Comparison of ENCODE assay signal across 9 mouse cellular contexts in genomic region chr10:23777288-23777945, GRCm38 (mm10). TPM values are rescaled to one million over a fixed set of nuclear protein-coding genes. Genes with fewer than 3 reads are reported as not detected.
A peak's percentile ranks its signal among the peaks of the same experiment; 100 is the strongest.
DNase-seq lines count a peak whose midpoint lies in the region; ATAC-seq and TF ChIP-seq lines count a peak whose summit lies in the region.
"Had no signal": no experiment of that assay in that cellular context is flagged by ENCODE, and none has a peak within 500 bp of the region (broad histone marks: within the 10 kb centered on the region; RNA-seq: fewer than 3 reads in every experiment).

No protein-coding gene starts in this region.

- H3K4me3 ChIP-seq in midbrain, embryonic 11.5 days (ENCODE audit: low read depth, low read length): no peak overlapping the region
- no peak overlapping the region for H3K4me3 ChIP-seq in midbrain, embryonic 10.5 days
- H3K4me3 ChIP-seq in hindbrain, embryonic 14.5 days (replicated peaks; ENCODE audit: low read length): no peak overlapping the region
- H3K4me3 ChIP-seq in small intestine, adult 2 months (ENCODE audit: low read depth, low read length): no peak overlapping the region

- no peak for TF ChIP-seq POLR2A in small intestine, adult 2 months (IDR thresholded peaks at IDR 0.05; ENCODE audit: low read depth, low read length)

- peak; percentile 51 for DNase-seq in embryo, embryonic 10 days (ENCODE audit: low spot score)
- no peak for DNase-seq in embryo, embryonic 10.5 days (ENCODE audit: low spot score)
- DNase-seq in midbrain, embryonic 11.5 days (ENCODE audit: low spot score, missing footprints): no peak
- no peak for DNase-seq in midbrain, embryonic 10.5 days (ENCODE audit: low spot score)
- peak; percentile 60 for DNase-seq in hindbrain, embryonic 14.5 days (ENCODE audit: low spot score)
- DNase-seq in adrenal gland, adult 2 months: no peak
- no peak for DNase-seq in right cerebral cortex, adult 2 months (ENCODE audit: low spot score in 2 of 2)
- DNase-seq: layer of hippocampus, adult 9-11 months had no signal

- ATAC-seq in midbrain, embryonic 11.5 days (ENCODE audit: low FRiP score): peak; percentile 75
- ATAC-seq in hindbrain, embryonic 14.5 days (ENCODE audit: low FRiP score): peak; percentile 52; the same call in 1 of the 2 replicates

- H3K4me1 ChIP-seq in midbrain, embryonic 11.5 days (ENCODE audit: control insufficient read depth, insufficient read depth, low read length): no peaks in the 10 kb centered on the region
- no peaks in the 10 kb centered on the region for H3K4me1 ChIP-seq in midbrain, embryonic 10.5 days
- H3K4me1 ChIP-seq in hindbrain, embryonic 14.5 days (replicated peaks; ENCODE audit: control insufficient read depth, insufficient read depth, low read length): no peaks in the 10 kb centered on the region
- no peaks in the 10 kb centered on the region for H3K4me1 ChIP-seq in small intestine, adult 2 months (ENCODE audit: control insufficient read depth, insufficient read depth, insufficient read length, low read length)

- no peaks in the 10 kb centered on the region for H3K9me3 ChIP-seq in midbrain, embryonic 11.5 days (ENCODE audit: control insufficient read depth, low read length)
- H3K9me3 ChIP-seq in midbrain, embryonic 10.5 days (replicated peaks): no peaks in the 10 kb centered on the region
- H3K9me3 ChIP-seq in hindbrain, embryonic 14.5 days (ENCODE audit: control insufficient read depth, low read length): no peaks in the 10 kb centered on the region

- no peak overlapping the region for H3K27ac ChIP-seq in midbrain, embryonic 11.5 days (ENCODE audit: low read depth, low read length)
- no peak overlapping the region for H3K27ac ChIP-seq in midbrain, embryonic 10.5 days (replicated peaks)
- H3K27ac ChIP-seq in hindbrain, embryonic 14.5 days: no peak overlapping the region
- H3K27ac ChIP-seq in small intestine, adult 2 months (ENCODE audit: insufficient read depth, low read depth, low read length): no peak overlapping the region

- TF ChIP-seq CTCF in small intestine, adult 2 months (IDR thresholded peaks at IDR 0.05; ENCODE audit: extremely low read depth, insufficient read length, insufficient replicate concordance, low read depth, low read length): peak; percentile 45; the same call in 1 of the 2 replicates

- H3K27me3 ChIP-seq in midbrain, embryonic 11.5 days (ENCODE audit: control insufficient read depth, insufficient read depth, low read length): no peaks in the 10 kb centered on the region
- no peaks in the 10 kb centered on the region for H3K27me3 ChIP-seq in midbrain, embryonic 10.5 days (ENCODE audit: low read depth, poor library complexity, severe bottlenecking)
- H3K27me3 ChIP-seq in hindbrain, embryonic 14.5 days (ENCODE audit: control insufficient read depth, insufficient read depth, low read length): no peaks in the 10 kb centered on the region
- no peaks in the 10 kb centered on the region for H3K27me3 ChIP-seq in small intestine, adult 2 months (ENCODE audit: control insufficient read depth, insufficient read depth, low read length)

- no peak overlapping the region for H3K4me2 ChIP-seq in midbrain, embryonic 11.5 days
- H3K4me2 ChIP-seq in hindbrain, embryonic 14.5 days (replicated peaks): no peak overlapping the region

- WGBS in midbrain, embryonic 11.5 days: 39% methylated on average over 5 of the region's 5 CpGs
- 32% methylated on average over 5 of the region's 5 CpGs for WGBS in midbrain, embryonic 10.5 days
- WGBS in hindbrain, embryonic 14.5 days: 34% methylated on average over 5 of the region's 5 CpGs
- 35% methylated on average over 5 of the region's 5 CpGs for WGBS in small intestine, adult 2 months

- H3K36me3 ChIP-seq in midbrain, embryonic 11.5 days (ENCODE audit: control insufficient read depth, insufficient read depth, low read length): no peaks in the 10 kb centered on the region; the same call in 1 of the 2 replicates
- peaks cover 22% of the 10 kb centered on the region for H3K36me3 ChIP-seq in midbrain, embryonic 10.5 days
- H3K36me3 ChIP-seq in hindbrain, embryonic 14.5 days (replicated peaks; ENCODE audit: control insufficient read depth, insufficient read depth): peaks cover 29% of the 10 kb centered on the region
- H3K36me3 ChIP-seq in small intestine, adult 2 months (ENCODE audit: control insufficient read depth, insufficient read depth, low read length): no peaks in the 10 kb centered on the region

- H3K9ac ChIP-seq in midbrain, embryonic 11.5 days (ENCODE audit: low read length): no peak overlapping the region
- no peak overlapping the region for H3K9ac ChIP-seq in hindbrain, embryonic 14.5 days

RNA-seq across cellular contexts. Expression of gene Rps12, which starts 9.7 kb away (rescaled TPM):
- polyA plus RNA-seq in midbrain, embryonic 11.5 days (2014; fragmentation: Nextera tagmentation; extraction: Ambion mirVana): 118 and 132 TPM in 2 replicates
- 112 and 145 TPM in 2 replicates for polyA plus RNA-seq in midbrain, embryonic 10.5 days (2016; fragmentation: Nextera tagmentation; extraction: Ambion mirVana)
- 114 and 132 TPM in 2 replicates for polyA plus RNA-seq in hindbrain, embryonic 14.5 days (2014; fragmentation: Nextera tagmentation; extraction: Ambion mirVana)
- 1,264 and 1,580 TPM in 2 replicates for polyA plus RNA-seq in small intestine, adult 2 months (2012; rRNA removed)
- total RNA-seq in adrenal gland, adult 2 months (2021): 100 to 1,000 TPM; 531 to 586 TPM
- polyA plus RNA-seq in adrenal gland, adult 2 months (2012; rRNA removed): 612 and 712 TPM in 2 replicates

RNA-seq across cellular contexts. Expression of gene Slc18b1, which starts 19.4 kb away (rescaled TPM):
- 14.5 and 16.6 TPM in 2 replicates for polyA plus RNA-seq in midbrain, embryonic 11.5 days (2014; fragmentation: Nextera tagmentation; extraction: Ambion mirVana)
- polyA plus RNA-seq in midbrain, embryonic 10.5 days (2016; fragmentation: Nextera tagmentation; extraction: Ambion mirVana): 10.4 and 12.2 TPM in 2 replicates
- 22.6 and 25.5 TPM in 2 replicates for polyA plus RNA-seq in hindbrain, embryonic 14.5 days (2014; fragmentation: Nextera tagmentation; extraction: Ambion mirVana)
- 9.5 and 16.6 TPM in 2 replicates for polyA plus RNA-seq in small intestine, adult 2 months (2012; rRNA removed)
- total RNA-seq in adrenal gland, adult 2 months (2021): 10 to 100 TPM; 24.6 to 37.9 TPM
- polyA plus RNA-seq in adrenal gland, adult 2 months (2012; rRNA removed): 16.4 and 17.1 TPM in 2 replicates

Comparison
In these comparisons a context has a peak if more than half of its experiments do, and no peak if none do; other contexts are left out.
1. DNase-seq: peak in embryo, embryonic 10 days (single experiment) and hindbrain, embryonic 14.5 days (single experiment); none in embryo, embryonic 10.5 days (single experiment), midbrain, embryonic 11.5 days (single experiment), midbrain, embryonic 10.5 days (single experiment), adrenal gland, adult 2 months (single experiment) and right cerebral cortex, adult 2 months (0 of 2).